Mouse (Mus musculus): Measurements from ENCODE around the gene Abcg3. TPM values are rescaled to one million over a fixed set of nuclear protein-coding genes. Genes with fewer than 3 reads are reported as not detected.
"Not testable (repeated sequence)": the region's sequence is repeated elsewhere in the genome, so short reads cannot be mapped to it uniquely, and the experiment has no call there.

Gene Abcg3
- polyA plus RNA-seq, 1 experiment from 2014 or later = 0.59 TPM

GRCm38 (mm10) chr5:104958141-104958793, 24.3 kb downstream of the Abcg3 start:
- Histone ChIP-seq H3K9ac (replicated peaks; ENCODE audit: low read length) (no peak overlapping the region), H3K9me3 (replicated peaks; ENCODE audit: control insufficient read depth, low read length) (no peaks in the 10 kb centered on the region), H3K27me3 (ENCODE audit: control insufficient read depth, insufficient read depth, low read length) (no peaks in the 10 kb centered on the region), H3K4me3 (ENCODE audit: low read depth, low read length) (no peak overlapping the region), H3K36me3 (replicated peaks; ENCODE audit: control insufficient read depth, insufficient read depth, low read depth, low read length) (no peaks in the 10 kb centered on the region), H3K27ac (replicated peaks; ENCODE audit: low read depth, low read length) (no peak overlapping the region), H3K4me2 (ENCODE audit: low read depth, low read length) (no peak overlapping the region), H3K4me1 (ENCODE audit: control insufficient read depth, insufficient read depth, low read length) (no peaks in the 10 kb centered on the region)
- ATAC-seq (replicated peaks; ENCODE audit: insufficient number of reproducible peaks, low FRiP score, low TSS enrichment, low read depth) = no peak
- WGBS = 79% methylated on average over 2 of the region's 2 CpGs
- DNase-seq (ENCODE audit: low spot score) = no peak

DNA sequence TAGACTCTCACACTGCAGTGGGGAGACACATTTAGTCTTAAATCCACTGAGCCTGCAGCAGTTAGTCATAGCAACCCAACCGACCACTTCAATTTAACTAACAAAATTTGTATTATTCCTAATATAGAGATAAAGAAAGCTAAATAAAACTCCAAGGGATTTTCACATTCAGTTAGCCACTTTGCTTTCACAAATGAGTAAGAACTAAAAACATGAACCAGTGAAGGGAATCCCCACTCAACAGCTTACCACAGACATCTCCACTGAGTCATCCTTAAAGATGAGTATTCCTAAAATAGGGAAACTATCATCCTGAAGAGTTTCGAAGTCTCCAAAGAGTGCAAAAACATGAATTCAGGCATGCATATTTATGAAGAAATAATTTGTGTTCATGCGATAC, 27.3 kb downstream of the Abcg3 start:
- WGBS = 88% methylated on average over 3 of the region's 3 CpGs
- no peak overlapping the region for H3K4me2 ChIP-seq (ENCODE audit: low read depth, low read length)
- H3K9ac ChIP-seq (replicated peaks; ENCODE audit: low read length) = no peak overlapping the region
- no peaks in the 10 kb centered on the region for H3K9me3 ChIP-seq (replicated peaks; ENCODE audit: control insufficient read depth, low read length)
- no peak overlapping the region for H3K4me3 ChIP-seq (ENCODE audit: low read depth, low read length)
- DNase-seq (ENCODE audit: low spot score) = no peak
- H3K27me3 ChIP-seq (ENCODE audit: control insufficient read depth, insufficient read depth, low read length) = no peaks in the 10 kb centered on the region
- no peak overlapping the region for H3K27ac ChIP-seq (replicated peaks; ENCODE audit: low read depth, low read length)
- no peak for ATAC-seq (replicated peaks; ENCODE audit: insufficient number of reproducible peaks, low FRiP score, low TSS enrichment, low read depth)
- H3K36me3 ChIP-seq (replicated peaks; ENCODE audit: control insufficient read depth, insufficient read depth, low read depth, low read length) = no peaks in the 10 kb centered on the region
- H3K4me1 ChIP-seq (ENCODE audit: control insufficient read depth, insufficient read depth, low read length) = no peaks in the 10 kb centered on the region

DNA sequence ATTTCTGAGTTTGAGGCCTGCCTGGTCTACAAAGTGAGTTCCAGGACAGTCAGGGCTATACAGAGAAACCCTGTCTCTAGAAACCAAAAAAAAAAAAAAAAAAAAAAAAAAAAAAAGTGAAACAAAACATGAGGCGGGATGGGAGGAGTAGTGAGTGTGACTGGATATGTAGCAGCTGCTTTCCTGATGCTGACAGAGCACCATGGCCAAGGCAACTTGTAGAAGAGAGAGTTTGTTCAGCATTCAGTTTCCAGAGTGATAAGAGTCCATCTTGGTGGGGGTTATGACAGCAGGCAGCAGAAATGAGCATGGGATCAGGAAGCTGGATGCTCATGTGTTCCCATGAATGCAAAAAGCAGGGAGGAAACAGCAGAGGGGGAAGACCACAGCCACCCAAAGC, 35.6 kb downstream of the Abcg3 start:
- Histone ChIP-seq H3K27ac (replicated peaks; ENCODE audit: low read depth, low read length) (no peak overlapping the region), H3K27me3 (ENCODE audit: control insufficient read depth, insufficient read depth, low read length) (no peaks in the 10 kb centered on the region), H3K36me3 (replicated peaks; ENCODE audit: control insufficient read depth, insufficient read depth, low read depth, low read length) (no peaks in the 10 kb centered on the region), H3K4me2 (ENCODE audit: low read depth, low read length) (no peak overlapping the region), H3K9ac (replicated peaks; ENCODE audit: low read length) (no peak overlapping the region), H3K4me1 (ENCODE audit: control insufficient read depth, insufficient read depth, low read length) (no peaks in the 10 kb centered on the region), H3K4me3 (ENCODE audit: low read depth, low read length) (no peak overlapping the region), H3K9me3 (replicated peaks; ENCODE audit: control insufficient read depth, low read length) (no peaks in the 10 kb centered on the region)
- WGBS = 86% methylated on average over 1 of the region's 1 CpGs
- DNase-seq (ENCODE audit: low spot score) (no peak), ATAC-seq (replicated peaks; ENCODE audit: insufficient number of reproducible peaks, low FRiP score, low TSS enrichment, low read depth) (no peak)

- Histone ChIP-seq H3K4me3 (ENCODE audit: low read depth, low read length) (no peak overlapping the region), H3K4me2 (ENCODE audit: low read depth, low read length) (no peak overlapping the region), H3K9me3 (replicated peaks; ENCODE audit: control insufficient read depth, low read length) (no peaks in the 10 kb centered on the region), H3K9ac (replicated peaks; ENCODE audit: low read length) (no peak overlapping the region), H3K27me3 (ENCODE audit: control insufficient read depth, insufficient read depth, low read length) (no peaks in the 10 kb centered on the region), H3K4me1 (ENCODE audit: control insufficient read depth, insufficient read depth, low read length) (no peaks in the 10 kb centered on the region), H3K36me3 (replicated peaks; ENCODE audit: control insufficient read depth, insufficient read depth, low read depth, low read length) (no peaks in the 10 kb centered on the region), H3K27ac (replicated peaks; ENCODE audit: low read depth, low read length) (no peak overlapping the region)
- WGBS = 82% methylated on average over 7 of the region's 7 CpGs
- ATAC-seq (replicated peaks; ENCODE audit: insufficient number of reproducible peaks, low FRiP score, low TSS enrichment, low read depth) (no peak), DNase-seq (ENCODE audit: low spot score) (no peak)
Measured at GRCm38 (mm10) chr5:104934148-104934547, 48.4 kb downstream of the Abcg3 start.

DNA sequence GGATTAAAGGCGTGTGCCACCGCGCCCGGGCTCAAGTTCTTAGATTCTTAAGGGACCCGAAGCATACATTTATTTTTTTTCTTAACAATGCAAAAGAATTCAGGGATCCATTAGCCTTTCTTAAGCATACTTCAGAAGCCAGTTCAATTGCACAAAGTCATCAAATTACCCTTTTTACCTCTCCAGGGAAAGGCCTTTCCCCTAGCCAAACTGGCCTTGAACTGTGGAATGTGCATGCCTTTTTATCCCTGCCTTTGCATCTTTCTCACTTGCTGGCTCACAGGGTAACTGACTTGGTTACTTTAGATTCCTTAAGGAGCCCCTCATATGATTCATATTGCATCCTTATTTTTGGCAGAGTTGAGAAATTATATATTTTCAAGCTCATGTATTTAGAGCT, 76.0 kb downstream of the Abcg3 start:
- not testable (repeated sequence) for H3K27me3 ChIP-seq (ENCODE audit: control insufficient read depth, insufficient read depth, low read length); DNase-seq (ENCODE audit: low spot score); H3K4me1 ChIP-seq (ENCODE audit: control insufficient read depth, insufficient read depth, low read length); H3K4me3 ChIP-seq (ENCODE audit: low read depth, low read length); H3K27ac ChIP-seq (replicated peaks; ENCODE audit: low read depth, low read length); ATAC-seq (replicated peaks; ENCODE audit: insufficient number of reproducible peaks, low FRiP score, low TSS enrichment, low read depth); H3K9me3 ChIP-seq (replicated peaks; ENCODE audit: control insufficient read depth, low read length); H3K36me3 ChIP-seq (replicated peaks; ENCODE audit: control insufficient read depth, insufficient read depth, low read depth, low read length); H3K9ac ChIP-seq (replicated peaks; ENCODE audit: low read length); H3K4me2 ChIP-seq (ENCODE audit: low read depth, low read length)
- WGBS = 80% methylated on average over 5 of the region's 5 CpGs

Other genes with a start within 250 kb of the Abcg3 start
- gene Zfp951, start 122.6 kb downstream of the Abcg3 start, polyA plus RNA-seq (2014; fragmentation: Nextera tagmentation; extraction: Ambion mirVana) = 3.1 and 3.6 TPM in 2 replicates
- gene Gbp9, start 156.8 kb upstream of the Abcg3 start, polyA plus RNA-seq (2014; fragmentation: Nextera tagmentation; extraction: Ambion mirVana) = 1.1 and 1.6 TPM in 2 replicates
- gene Gbp8, start 156.8 kb upstream of the Abcg3 start, polyA plus RNA-seq (2014; fragmentation: Nextera tagmentation; extraction: Ambion mirVana) = 0.70 and 0.87 TPM in 2 replicates
- gene Gbp4, start 156.9 kb upstream of the Abcg3 start, polyA plus RNA-seq (2014; fragmentation: Nextera tagmentation; extraction: Ambion mirVana) = 0.39 and 0.70 TPM in 2 replicates

Measured in embryonic facial prominence, embryonic 11.5 days (tissue).